Mouse (Mus musculus) liver, adult 10 weeks (tissue): ENCODE measurements around the gene Zfp281. TPM values are rescaled to one million over a fixed set of nuclear protein-coding genes. Genes with fewer than 3 reads are reported as not detected.

Experiments used
- polyA plus RNA-seq: library from polyadenylated mRNA; stranded (reverse); fragments of 350-450 nt; fragmentation: Illumina TruSeq; extraction: RNeasy Lipid Tissue Mini Kit (QIAGEN cat#74804); gene quantifications from one replicate; pipeline ENCODE4 v1.2.3, GENCODE M21; 2014; ENCODE audit warnings: low read depth, low replicate concordance

Gene Zfp281
- 24.3 TPM for polyA plus RNA-seq

GRCm38 (mm10) chr1:136624146-136625018 is at the start of gene Zfp281:
Zfp281 (plus strand) TSS chr1:136624901.

Other genes starting within 250 kb of the Zfp281 start
- 3.9 TPM for gene Ddx59, start 209.6 kb upstream of the Zfp281 start, polyA plus RNA-seq
- not detected for gene Kif14, start 158.6 kb upstream of the Zfp281 start, polyA plus RNA-seq